Mouse (Mus musculus) cerebellum, adult 9-10 months (tissue): ENCODE data around the gene Sh3tc1.
A peak's percentile ranks its signal among the peaks of the same experiment; 100 is the strongest.

ENCODE experiments used
- DNase-seq: peaks from one replicate; pipeline ENCODE4 v3.0.0; 2022

Sh3tc1 gene

DNA sequence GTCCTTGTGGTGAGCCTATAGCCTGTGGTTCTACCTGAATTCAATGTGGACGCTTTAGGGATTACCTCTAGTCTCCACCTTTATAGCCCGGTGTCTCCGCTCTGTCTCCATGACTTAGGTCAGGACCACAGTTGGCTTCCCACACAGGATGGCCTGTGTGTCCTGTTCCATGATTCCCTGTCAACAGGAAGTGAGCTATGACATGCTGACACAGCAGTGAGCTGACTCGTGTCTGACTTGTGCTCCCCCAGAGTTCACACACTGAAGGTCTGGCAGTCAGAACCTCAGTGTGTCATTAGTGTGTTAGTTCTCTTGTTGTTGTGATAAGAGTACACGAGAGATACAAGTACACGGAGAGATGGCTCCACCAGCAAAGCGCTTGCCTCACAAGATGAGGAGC is 11.2 kb upstream of the Sh3tc1 start:
- DNase-seq, result no peak

DNA sequence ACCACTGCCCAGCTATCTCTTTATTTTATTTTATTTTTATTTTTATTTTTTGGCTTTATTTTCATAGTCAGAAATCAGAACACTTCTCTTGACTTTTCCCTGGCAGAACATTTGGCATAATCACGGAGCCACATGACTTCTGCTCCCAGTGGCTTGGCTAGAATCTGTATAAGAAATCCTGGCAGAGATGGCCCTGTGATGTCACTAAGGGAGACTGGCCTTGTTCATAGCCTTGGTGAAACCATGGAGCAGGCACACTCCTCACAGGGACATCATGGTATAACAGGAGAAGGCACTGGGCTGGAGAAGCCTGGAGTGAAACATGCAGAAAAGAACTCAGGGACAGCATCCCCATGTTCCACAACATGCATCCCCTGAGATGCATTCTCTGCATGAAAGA is 10.2 kb upstream of the Sh3tc1 start:
- no peak for DNase-seq

DNA sequence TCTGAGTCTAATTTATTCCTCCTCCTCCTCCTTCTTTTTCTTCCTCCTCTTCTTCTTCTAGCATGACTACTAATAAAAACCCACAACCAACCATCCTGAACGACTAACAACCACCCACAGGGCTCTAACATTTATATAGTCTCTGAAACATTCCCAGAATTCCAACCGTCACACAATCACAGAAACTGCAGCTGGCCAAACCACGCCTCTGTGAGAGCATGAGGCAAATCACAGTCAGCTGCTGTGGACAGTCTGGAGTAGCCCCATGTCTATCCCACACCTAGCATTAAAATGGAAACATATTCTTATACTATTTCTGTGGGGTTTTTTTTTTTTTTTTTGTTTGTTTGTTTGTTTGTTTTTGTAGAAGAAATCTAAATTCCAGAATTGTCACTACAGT is 9.6 kb upstream of the Sh3tc1 start:
- no peak for DNase-seq

DNA sequence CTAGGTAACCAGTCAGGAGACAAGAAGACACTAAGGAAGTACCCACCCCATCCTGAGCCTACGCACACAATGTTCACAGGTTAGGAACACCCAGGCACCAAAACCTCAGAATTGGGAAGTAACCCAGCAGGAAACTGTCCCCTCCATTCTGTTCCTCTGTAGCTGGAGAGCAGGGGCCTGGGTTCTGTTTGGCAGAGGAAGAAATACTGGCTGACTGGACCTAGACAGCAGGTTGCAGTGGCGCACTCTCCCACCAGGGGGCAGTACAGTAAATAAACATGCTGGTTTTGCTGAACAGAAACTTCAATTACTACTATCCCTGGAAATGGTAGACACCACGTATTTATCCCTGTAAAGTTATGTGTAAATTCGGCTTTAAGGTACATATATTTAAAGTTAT is 7.1 kb upstream of the Sh3tc1 start:
- peak; percentile 78 for DNase-seq

DNA sequence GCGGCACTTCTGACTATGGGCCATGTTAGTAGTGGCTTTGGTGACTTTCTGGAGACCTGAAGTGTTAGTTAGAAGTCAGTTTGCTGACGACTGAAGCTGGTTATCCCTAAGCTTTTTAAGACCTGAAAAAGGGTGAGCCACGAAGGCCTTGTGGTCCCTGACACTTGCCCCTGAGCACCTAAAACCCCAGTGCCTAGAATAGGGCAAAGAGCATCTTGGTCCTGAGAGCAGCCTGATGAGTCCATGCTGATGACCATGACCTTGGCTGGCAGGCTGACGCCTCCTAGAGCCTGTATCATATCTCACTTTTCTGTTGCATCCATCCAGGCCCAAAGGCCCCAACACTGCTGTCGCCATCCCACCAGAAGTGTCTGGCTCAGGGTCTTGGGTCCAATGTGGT is 5.6 kb upstream of the Sh3tc1 start:
- no peak for DNase-seq

DNA sequence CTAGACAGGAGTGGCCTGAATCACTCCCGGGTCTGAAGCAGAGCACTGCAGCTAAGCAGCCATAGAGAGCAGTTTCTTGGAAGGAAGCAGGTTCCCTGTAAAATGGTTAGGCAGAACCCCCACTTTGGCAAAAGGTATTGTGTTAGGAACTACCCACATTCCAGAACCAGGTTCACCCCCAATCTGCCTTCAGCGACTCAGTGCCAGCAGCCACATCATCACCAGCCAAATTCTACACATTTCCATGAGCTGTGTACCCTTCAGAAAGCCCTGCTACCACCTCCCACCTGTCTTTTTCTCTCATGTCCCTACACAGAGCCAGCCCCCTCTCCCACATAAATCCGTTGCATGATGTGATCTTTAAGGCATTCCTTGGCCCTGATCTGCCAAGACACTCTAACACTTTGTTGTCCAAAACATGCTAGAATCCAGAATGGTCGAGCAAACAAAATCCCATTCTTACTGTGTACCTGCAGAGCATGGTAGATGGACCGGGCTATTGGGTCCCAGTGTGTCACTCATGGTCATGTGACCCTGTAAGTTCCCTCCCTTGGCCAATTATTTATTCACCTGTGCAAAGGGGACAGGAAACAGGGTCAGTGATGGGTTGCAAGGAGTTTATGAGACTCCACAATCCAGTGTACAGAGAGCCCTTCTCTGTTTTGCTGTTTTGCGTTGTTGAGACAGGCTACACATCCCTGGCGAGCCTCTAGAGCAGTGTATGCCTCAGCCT is 4.4 kb upstream of the Sh3tc1 start:
- DNase-seq, result no peak

DNA sequence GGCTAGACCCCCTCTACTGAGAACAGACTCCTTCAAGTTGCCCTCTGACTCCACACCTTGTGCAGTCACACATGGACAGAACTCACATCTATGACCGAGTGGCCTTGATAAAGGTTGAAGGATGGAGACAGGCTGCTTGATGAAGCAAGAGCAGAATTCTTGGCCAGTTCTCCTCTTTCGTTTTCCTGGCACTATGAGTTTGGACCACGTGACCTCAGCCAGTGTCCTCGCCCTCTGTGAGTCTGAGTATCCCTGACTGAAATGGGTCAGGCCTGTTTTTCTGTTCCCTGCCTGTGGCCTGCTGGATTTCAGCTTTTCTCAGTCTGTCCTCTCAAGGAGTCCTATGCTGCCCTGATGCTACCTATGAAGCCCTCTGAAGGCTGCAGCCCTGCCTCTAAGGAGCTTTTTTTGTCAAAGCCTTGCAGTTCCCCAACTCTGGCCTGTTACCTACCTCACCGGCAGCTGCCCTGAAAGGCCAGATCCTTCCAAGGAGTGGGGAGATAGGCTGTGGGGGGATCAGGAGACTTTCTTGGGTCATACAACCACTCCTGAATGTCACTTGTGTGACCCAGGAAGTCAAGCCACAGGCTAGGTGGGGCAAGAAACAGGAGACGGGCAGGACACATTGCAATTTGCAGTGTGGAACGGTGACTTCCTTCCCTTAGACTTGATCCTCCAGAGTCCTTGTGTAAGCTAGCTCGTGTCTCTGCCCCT is 3.6 kb upstream of the Sh3tc1 start:
- DNase-seq, result no peak

DNA sequence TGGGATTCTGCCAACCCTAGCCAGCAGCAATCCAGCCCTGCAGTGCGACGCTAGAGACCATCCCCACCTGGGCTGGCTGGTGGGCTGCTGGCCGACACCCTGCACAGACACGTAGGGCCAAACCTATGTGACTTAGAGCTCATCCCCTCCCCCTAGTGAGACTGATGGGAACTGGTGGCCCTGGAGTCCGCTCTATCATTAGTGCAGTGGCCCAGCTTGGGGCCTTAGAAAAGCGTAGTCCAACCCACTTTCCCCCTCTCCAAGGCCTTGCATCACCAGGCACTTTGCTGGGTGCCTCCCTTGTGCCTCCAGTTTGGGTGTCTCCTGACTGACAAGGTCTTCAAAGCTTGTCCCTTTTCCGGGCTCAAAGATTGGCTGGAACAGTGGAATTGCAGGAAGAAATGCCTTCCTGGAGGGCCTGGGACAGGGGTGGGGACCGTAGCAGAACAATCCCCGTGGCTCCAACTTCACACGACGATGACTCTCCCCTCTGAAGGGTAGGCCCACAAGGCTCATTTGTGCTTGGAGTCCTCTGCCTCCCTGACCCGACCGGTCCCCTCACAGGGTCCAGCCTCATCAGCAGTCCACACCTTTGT is 1.5 kb upstream of the Sh3tc1 start:
- no peak for DNase-seq

DNA sequence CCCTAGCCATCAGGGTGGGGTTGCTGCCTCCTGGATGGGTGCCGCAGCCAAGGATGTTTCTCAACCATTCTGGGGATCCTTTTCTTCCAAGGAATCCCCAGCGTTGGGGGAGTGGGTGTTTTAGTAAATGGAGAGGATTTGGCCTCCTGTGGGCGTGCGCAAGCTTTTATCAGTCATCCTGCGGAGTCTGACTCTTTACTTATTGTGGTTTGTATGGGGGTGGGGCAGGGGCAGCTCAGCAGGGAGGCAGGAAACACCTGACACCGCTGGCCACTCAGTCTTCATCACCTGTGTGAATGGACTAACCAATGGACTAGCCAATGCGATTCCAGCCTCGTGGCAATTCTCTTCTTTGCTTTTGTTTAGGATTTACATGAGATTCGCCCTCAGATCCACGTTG is 929 bp upstream of the Sh3tc1 start:
- DNase-seq, result no peak

DNA sequence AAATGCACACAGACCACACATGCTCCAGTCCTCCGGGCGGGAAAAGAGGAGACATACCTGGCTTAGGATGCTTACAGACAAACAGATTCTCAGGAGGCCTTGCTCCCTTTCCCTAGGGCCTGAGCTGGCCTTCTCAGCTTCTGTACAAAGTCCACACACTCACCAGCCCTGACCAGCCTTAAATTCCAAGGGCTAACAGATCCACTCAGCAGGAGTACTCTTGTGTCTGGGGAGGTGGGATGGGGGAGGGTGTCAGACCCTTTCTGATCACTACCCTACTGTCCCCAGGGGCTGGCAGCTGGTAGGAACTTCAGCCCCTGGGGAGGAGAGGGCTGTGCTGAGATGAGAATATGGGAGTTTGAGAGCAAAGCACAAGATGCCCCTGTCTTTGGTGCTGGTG is 782 bp downstream of the Sh3tc1 start:
- DNase-seq, result no peak

DNA sequence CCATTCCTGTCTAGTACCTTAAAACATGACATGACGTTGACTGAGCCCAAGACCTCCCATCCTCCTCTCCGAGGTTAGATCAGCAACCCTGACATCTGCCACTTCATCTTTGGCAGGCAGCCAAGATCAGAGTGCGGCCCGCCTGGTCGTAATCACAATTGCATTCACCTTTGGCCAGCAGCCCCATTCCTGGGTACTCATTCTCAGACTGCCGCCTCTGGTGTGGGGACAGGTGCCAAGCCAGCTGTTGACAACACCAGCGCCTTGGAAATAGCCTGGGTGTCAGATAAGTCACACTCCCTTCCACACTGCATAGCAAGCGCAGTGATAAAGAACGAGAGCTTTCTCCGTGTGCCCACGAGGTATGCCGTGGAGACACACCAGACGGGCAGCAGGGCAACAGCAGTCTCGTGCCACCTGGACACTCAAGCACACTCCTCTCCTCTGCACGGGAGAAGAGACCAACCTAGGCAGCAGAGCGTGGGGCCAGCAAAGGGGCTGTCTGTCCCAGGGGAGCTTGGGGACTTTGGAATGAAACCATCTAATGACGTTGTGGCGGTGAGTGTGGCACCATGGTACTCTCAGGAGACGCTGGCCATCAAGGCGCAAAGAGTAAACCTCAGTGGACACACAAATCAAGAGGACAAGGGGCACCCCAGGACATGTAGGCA is 2.4 kb downstream of the Sh3tc1 start:
- DNase-seq, result no peak

DNA sequence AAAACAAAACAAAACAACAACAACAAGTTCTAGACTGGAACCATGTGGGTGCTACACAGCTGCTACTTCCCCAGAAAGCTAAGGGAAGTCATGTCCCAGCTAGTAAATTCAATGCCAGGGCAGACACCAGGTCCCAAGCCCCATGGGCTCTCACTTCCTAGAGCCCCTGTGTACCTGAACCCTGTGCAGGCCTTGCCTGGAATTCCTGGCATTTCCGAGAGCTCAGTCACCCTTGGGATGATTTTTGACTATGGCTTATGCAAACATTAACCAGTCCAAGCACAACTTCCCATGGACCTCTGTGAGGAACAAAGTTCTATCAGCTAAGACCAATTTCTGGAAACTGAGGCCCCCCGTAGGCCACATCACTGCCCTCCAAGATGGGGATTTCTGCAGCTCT is 6.3 kb downstream of the Sh3tc1 start:
- no peak for DNase-seq

DNA sequence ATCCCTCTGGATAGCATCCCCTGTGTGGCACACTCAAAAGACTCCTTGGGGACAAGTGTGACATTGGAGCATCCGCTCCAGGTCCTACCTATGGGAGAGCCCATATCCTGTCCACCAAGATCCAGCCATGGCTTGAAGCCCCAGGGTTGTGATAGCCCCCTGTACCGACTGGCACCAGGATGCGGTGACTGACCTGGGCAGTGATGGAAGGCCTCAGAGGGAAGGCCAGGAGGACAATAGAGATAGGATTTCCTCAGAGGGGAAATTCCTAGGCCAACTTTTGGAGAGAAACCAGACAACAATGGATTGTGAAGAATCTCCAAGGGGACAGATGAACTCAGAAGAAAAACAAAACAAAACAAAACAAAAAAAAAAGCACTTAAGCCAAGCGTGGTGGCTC is 8.8 kb downstream of the Sh3tc1 start:
- DNase-seq, result no peak

DNA sequence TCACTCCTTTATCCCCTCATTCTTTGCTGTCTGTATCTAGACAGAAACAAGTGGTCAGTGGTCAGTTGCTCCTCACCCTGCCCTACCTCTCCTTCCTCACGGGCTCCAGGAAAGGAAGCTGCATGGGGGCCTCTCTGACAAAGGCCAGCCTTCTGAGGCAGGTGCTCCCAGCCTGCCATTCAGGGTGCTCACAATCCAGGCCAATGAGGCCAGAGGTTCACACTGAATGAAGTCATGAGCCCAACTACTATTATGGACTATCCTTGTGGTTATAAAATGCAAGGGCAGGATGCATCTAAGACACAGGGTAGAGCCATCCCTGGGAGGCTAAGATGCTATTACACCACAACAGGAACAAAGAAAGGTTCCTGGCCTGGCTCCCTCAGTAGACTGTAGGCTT is 9.2 kb downstream of the Sh3tc1 start:
- DNase-seq, result no peak

DNA sequence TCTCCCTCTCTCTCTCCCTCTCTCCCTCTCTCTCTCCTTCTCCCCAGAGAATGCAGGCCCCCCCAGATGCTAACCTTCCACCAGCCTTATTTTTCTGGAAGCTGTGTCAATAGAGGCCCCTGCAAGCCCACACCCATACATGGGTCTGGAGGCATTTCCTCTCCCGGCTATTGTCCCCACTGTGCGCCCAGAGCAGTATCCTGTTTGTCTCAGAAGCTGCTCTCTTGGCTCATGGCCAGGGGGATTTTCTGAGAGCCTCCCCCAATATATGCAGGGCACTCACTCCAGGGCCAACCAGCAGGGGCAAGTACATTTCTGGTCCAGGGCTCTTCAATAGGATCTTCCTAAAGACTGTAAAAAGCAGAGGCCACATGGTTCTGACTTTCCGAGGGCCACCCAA is 9.9 kb downstream of the Sh3tc1 start:
- DNase-seq, result no peak

DNA sequence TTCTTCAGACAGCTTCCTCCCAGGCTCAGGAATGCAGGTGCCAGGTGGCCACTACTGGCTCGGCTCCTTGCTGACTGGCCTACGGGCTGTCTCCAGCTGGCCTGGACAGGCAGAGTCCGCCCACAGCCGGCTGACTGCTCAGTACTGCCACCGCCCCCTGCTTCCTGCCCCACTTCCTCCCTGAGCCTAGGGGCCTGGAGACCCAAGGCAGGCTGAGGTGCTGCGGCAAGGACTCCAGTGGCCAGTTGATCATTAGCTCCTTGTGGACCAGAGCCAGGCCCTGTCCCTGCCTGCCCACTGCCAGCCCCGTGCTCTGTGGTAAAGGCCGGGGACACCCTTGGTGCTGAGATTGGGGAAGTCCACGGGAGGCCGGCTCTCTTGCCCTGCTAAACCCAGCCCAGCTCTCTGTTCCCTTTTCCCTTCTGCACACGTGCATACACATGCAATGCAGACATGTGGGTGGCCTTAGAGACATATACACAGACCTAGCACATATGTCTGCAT is 10.8 kb downstream of the Sh3tc1 start:
- peak; percentile 73 for DNase-seq

DNA sequence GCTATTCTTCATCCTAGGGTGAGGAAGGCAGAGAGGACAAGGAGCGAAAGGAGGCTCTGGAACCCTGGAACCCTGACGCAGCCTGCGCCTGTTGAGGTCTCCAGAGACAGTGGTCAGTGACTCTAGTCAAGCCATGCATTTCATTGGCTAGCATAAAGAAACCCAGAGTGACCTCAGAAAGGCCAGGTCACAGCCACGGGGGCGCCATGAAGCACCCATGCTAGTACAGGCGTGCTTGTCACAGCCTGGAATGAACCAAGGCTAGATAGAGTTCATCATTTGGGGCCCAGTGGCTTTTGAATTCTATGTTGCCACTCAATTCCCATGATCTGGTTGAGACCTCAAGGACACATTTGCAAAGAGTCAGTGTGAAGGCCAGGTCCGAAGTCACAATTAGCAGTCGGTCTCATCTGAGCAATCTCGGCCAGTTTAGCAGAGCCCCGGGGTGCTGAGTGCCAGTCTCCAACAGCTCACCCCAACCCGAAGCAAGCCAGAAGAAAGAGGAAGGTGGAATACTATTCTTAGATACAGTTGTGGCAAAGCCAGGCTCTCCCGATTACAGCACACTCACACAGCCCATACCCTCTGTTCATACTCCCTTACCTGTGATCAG is 11.3 kb downstream of the Sh3tc1 start:
- DNase-seq, result peak; percentile 26

DNA sequence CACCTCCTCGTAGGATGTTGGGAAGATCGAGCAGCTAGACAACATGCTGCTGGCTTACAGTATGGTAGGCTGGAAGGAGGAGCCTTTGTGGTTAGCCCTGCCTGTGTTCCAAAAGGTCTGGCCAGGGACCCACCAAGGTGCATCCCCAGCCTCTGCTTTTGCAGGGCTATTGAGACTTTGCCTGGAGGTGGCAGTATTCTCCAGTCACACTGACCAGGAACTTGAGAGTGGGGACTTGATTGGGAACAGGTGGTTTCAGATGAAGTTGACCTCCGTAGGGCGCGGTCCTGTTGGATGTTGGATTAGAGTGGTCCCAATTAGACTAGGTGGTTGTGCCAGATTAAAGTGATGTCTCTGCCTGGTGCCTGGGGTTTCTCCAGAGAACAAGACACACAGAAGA is 12.3 kb downstream of the Sh3tc1 start:
- no peak for DNase-seq

DNA sequence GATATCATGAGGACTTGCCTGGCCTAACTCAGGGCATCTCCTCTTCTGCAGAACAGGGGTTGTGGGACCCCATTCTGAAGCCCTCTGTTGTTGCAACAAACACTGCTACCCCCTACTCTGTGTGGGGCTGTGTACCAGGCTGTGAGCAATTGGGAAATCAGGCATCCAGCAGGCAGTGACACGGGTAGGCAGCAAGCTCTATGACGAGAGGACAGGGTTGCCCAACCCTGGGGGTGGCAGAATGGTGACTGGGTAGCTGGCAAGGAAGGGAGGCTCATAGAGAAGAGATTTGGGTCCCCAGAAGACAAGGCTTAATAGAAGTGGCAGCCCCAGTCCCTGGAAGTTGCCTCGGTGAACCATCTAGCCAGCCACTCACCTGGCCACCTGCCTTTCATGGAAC is 13.9 kb downstream of the Sh3tc1 start:
- DNase-seq, result no peak

DNA sequence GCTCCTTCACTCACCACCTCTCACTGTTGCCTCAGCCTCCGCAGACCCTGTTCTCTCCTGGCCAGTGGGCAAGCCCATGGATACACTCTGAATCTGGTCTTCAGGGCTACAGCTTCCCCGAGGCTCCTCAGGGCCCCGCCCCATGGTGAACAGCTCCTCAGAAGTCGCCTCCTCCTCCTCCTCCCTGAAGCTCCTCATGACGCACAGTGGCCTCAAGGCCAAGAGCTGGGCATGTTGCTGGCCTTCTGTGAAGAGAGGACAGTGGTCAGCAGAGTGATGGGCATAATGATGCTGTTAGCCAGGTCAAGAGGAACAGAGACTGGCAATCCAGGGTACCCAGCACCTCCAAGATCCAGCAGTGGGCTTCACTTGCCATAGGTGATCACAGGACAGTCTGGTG is 15.9 kb downstream of the Sh3tc1 start:
- DNase-seq, result no peak

DNA sequence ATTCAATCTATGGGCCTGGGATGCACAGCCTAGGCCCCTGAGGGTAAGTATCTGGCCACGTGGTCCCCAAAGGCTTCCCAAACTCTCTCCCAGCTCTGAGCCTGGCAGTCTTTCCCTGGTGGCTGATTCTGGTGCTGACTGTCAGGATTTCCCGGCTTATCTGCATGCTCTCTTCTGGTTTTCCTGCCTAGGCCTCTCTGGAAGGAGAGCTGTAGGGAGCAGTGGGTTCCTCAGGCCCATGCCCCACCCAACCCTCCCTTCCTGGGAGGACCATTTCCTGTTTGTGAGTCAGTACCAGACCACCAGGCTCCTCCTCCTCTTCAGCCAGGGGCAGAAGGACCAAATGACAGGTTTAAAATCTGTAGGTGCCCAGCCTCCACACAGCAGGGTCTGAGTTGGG is 17.1 kb downstream of the Sh3tc1 start:
- DNase-seq, result no peak

DNA sequence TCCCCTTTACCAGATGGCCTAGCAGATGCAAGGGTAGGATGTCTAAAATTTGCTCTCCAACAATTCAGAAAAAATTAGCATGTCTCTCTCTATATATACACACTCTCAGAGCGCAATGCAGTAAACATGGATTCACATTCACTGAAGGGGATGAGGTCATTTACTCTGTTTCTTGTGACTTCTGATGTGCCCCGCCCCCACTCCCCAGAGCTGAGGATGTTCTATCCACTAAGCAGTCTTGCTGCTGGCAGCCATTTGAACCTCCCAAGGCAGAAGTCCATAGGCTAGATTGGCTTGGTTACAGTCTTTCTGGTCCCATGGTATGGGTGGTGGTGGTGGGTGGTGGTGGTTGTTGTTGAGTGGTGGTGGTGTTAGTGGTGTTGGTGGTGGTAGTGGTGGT is 17.9 kb downstream of the Sh3tc1 start:
- DNase-seq, result no peak

DNA sequence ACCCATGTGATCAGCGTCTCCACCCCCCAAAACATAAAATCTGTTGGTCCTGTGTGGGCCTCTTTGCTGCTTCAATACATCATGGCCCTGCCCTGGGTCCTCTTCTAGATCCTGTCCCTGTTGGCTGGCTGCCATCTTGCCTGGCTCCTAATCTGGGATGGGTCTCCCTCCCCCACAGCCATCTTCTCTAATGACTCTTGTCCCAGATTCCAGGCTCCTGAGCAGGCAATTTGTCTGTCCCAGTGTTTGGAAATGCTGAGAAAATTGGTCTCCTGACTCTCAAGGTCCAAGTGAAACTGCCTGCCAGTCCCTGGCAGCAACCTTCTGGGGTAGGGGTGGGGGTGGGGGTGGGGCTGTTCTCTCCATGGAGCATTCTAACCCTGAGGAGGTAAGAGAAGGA is 19.9 kb downstream of the Sh3tc1 start:
- DNase-seq, result no peak
